Mouse (Mus musculus) liver, embryonic 15.5 days (tissue): ENCODE data around the gene Ccdc13. TPM values are rescaled to one million over a fixed set of nuclear protein-coding genes. Genes with fewer than 3 reads are reported as not detected.
A peak's percentile ranks its signal among the peaks of the same experiment; 100 is the strongest.

Experiments
- ATAC-seq: fragments of 200-750 bp; cut with Nextera tagmentation; 2 replicates; pipeline ENCODE4 v1.8.0; 2017; ENCODE audit warnings: moderate number of reproducible peaks, mild to moderate bottlenecking, moderate library complexity; ENCODE audit not compliant: insufficient read depth
- H3K27ac ChIP-seq: fragments of 300-500 bp; sonication (generic); replicated peaks from 2 replicates; pipeline ENCODE4 v1.5.1; 2015; ENCODE audit warnings: mild to moderate bottlenecking, inconsistent platforms
- H3K27me3 ChIP-seq: fragments of 300-500 bp; sonication (generic); 2 replicates; pipeline ENCODE4 v1.6.1; 2015; ENCODE audit warnings: mild to moderate bottlenecking, inconsistent platforms
- H3K36me3 ChIP-seq: fragments of 300-500 bp; sonication (generic); replicated peaks from 2 replicates; pipeline ENCODE4 v1.6.1; 2015; ENCODE audit warnings: moderate library complexity, mild to moderate bottlenecking, inconsistent platforms
- H3K4me1 ChIP-seq: fragments of 300-500 bp; sonication (generic); replicated peaks from 2 replicates; pipeline ENCODE4 v1.6.1; 2015; ENCODE audit warnings: inconsistent platforms
- H3K4me2 ChIP-seq: fragments of 300-500 bp; sonication (generic); 2 replicates; pipeline ENCODE4 v1.6.1; 2015; ENCODE audit warnings: moderate library complexity, mild to moderate bottlenecking, inconsistent platforms
- H3K4me3 ChIP-seq: fragments of 300-500 bp; sonication (generic); replicated peaks from 2 replicates; pipeline ENCODE4 v1.5.1; 2015; ENCODE audit warnings: mild to moderate bottlenecking, inconsistent platforms
- H3K9ac ChIP-seq: fragments of 300-500 bp; sonication (generic); 2 replicates; pipeline ENCODE4 v1.6.1; 2015; ENCODE audit warnings: moderate library complexity, mild to moderate bottlenecking, inconsistent platforms
- H3K9me3 ChIP-seq: fragments of 300-500 bp; sonication (generic); replicated peaks from 2 replicates; pipeline ENCODE4 v1.6.1; 2016; ENCODE audit warnings: inconsistent platforms
- WGBS: fragments of 180-500 bp; shearing (Covaris S2); methylation state at CpG from one replicate; pipeline ENCODE4 v1.1.7; 2015; ENCODE audit warnings: mixed read lengths; ENCODE audit not compliant: insufficient replicate concordance; 5-methylcytosine and 5-hydroxymethylcytosine counted together
- polyA plus RNA-seq: library from polyadenylated mRNA; unstranded; fragments of >200 nt; fragmentation: Nextera tagmentation; extraction: Ambion mirVana; gene quantifications from 2 replicates; pipeline ENCODE4 v1.2.1, GENCODE M21; 2015

The Ccdc13 gene
- polyA plus RNA-seq, 1 experiment from 2014 or later: not detected

GRCm38 (mm10) chr9:121759091-121760081 is 79.9 kb downstream of the Ccdc13 start, which contains the start of gene Zfp651:
TSS of gene Zfp651 (plus strand) at chr9:121759330.
- Histone ChIP-seq H3K4me2 (peak within 1 kb of the TSS; percentile 70), H3K27me3 (peaks cover 47% of the 10 kb centered on the region), H3K36me3 (peaks cover 24% of the 10 kb centered on the region), H3K27ac (peak within 1 kb of the TSS; percentile 51; the same call in 1 of the 2 replicates), H3K9ac (peak within 1 kb of the TSS; percentile 43), H3K4me1 (peaks cover 25% of the 10 kb centered on the region; the same call in 1 of the 2 replicates), H3K9me3 (no peaks in the 10 kb centered on the region), H3K4me3 (peak within 1 kb of the TSS; percentile 58)
- WGBS: 2% methylated on average over 92 of the region's 97 CpGs
- peak; percentile 44 for ATAC-seq

DNA sequence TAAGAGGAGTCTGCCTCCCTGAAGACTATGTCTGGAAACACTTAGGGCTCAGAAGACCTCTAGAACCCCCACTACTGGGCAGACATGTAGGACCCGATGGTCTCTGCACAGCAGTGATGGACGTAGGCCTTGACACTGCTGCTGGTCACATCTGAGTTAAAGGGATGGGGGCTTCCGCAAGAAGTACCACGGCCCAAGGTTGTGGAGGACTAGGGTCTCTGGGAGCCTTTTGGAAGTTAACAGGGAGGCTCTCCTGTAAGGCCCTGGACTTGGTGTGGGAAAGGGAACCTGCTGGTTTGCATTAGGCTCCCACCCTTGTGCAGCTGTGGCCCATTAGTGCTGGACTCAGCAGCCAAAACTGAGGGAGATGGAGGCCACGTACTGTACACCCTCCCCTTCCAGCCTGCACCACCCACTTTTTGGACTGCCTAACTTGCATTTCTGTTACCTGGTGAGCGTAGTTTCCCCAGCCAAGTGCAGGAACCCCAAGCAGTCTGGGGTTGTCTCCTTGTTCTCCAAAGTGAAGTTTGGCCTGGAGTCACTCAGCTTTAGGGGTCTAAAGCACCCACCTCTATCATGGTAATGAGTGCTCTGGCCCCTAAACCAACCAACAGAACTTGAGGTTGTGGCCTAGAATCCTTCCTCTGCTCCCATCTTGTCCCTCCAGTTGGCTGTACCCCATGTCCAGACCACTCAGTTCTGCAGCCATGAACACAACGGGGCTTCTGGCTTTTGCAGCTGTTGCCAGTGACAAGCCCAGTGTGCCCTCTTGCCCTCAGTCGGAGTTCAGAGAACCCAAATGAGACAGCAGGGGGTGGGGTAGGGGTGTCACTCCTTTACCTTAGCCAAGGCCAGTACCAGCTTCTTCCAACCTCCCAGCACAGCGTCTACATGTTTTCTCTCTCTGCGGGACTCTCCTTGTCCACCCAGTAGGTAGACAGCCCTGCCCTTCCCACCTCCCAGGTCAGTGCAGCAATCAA is 81.1 kb downstream of the Ccdc13 start:
- no peak overlapping the region for H3K4me3 ChIP-seq
- 0 out of 2 replicates have a peak overlapping the region, but pooled peaks have one; percentile 19 for H3K27ac ChIP-seq
- peaks cover 47% of the 10 kb centered on the region for H3K27me3 ChIP-seq
- no peak for ATAC-seq
- H3K36me3 ChIP-seq: peaks cover 36% of the 10 kb centered on the region
- H3K9ac ChIP-seq: no peak overlapping the region
- H3K9me3 ChIP-seq: no peaks in the 10 kb centered on the region
- H3K4me1 ChIP-seq: peaks cover 25% of the 10 kb centered on the region; the same call in 1 of the 2 replicates
- WGBS: 49% methylated on average over 10 of the region's 10 CpGs
- peak overlapping the region; percentile 70; the same call in 1 of the 2 replicates for H3K4me2 ChIP-seq

DNA sequence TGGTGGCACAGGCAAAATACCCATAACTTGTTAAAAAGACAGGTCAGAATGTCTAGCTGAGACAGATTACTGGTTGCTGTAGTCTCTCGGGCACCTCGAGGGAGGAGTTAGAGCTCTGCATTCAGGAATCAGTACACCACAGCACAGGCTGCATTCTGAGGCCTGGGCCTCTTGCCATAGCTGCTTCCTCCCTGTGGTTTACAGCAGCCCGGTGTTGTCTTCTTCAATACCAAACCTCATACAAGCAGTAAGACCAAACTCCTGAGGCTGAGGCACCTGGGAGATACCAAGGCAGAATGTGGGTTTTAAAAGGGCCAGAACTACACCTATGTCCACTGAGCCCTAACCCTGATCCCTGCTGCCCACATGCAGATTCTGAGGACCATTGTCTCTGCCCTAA is 81.8 kb downstream of the Ccdc13 start:
- H3K9ac ChIP-seq: no peak overlapping the region
- H3K4me1 ChIP-seq: peaks cover 25% of the 10 kb centered on the region; the same call in 1 of the 2 replicates
- H3K4me2 ChIP-seq: no peak overlapping the region
- WGBS: 15% methylated on average over 3 of the region's 3 CpGs
- no peak for ATAC-seq
- no peak overlapping the region for H3K4me3 ChIP-seq
- no peak overlapping the region for H3K27ac ChIP-seq
- peaks cover 47% of the 10 kb centered on the region for H3K27me3 ChIP-seq
- no peaks in the 10 kb centered on the region for H3K9me3 ChIP-seq
- peaks cover 41% of the 10 kb centered on the region for H3K36me3 ChIP-seq

DNA sequence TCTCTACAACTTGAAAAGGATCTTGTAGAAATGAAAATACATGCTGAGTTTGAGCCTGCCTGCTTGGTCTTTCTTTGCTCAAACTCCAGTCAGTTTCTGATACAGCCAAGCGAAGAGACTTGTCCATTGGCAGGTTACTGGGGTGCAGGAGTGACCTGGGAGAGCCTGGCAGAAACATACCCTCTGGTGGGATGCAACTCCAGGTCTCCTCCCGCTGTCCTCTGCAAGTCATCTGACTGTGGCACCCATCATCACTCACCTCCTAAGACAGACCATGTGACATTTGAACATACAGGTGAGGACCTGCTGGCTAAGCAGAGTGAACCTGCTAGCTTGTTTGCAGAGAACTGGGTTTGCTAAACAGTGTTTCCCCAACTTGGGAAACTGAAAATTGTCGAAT is 82.5 kb downstream of the Ccdc13 start:
- Histone ChIP-seq H3K27me3 (peaks cover 42% of the 10 kb centered on the region), H3K27ac (no peak overlapping the region), H3K4me1 (peaks cover 25% of the 10 kb centered on the region; the same call in 1 of the 2 replicates), H3K4me2 (no peak overlapping the region), H3K36me3 (peaks cover 47% of the 10 kb centered on the region), H3K4me3 (no peak overlapping the region), H3K9me3 (no peaks in the 10 kb centered on the region), H3K9ac (no peak overlapping the region)
- WGBS: 68% methylated on average over 3 of the region's 3 CpGs
- ATAC-seq: no peak

GRCm38 (mm10) chr9:121754624-121755023 is 84.6 kb downstream of the Ccdc13 start:
- peaks cover 69% of the 10 kb centered on the region for H3K36me3 ChIP-seq
- ATAC-seq: no peak

DNA sequence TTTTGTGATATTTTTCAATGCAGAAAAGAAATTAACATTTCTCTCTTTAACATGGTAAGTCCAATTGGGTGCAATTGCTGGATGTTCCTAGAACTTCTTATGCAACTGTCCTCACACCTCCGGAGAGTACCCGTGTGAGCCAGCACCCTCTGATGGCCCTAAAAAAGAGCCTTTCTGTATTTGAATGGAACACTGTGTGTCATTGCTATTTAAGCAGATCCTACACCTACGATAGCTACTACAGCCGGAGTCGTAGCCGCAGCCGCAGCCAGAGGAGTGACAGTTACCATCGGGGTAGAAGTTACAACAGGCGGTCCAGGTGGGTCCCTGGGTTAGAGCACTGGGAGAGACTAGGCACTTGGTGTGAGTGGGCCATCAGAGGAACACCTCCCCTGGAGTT is 86.5 kb downstream of the Ccdc13 start:
- Histone ChIP-seq H3K9ac (no peak overlapping the region), H3K9me3 (no peaks in the 10 kb centered on the region), H3K36me3 (peaks cover 87% of the 10 kb centered on the region), H3K27me3 (peaks cover 1% of the 10 kb centered on the region), H3K4me1 (no peaks in the 10 kb centered on the region), H3K4me2 (no peak overlapping the region), H3K27ac (no peak overlapping the region), H3K4me3 (no peak overlapping the region)
- WGBS: 90% methylated on average over 9 of the region's 9 CpGs
- no peak for ATAC-seq

More at GRCm38 (mm10) chr9:121754624-121755023, 84.6 kb downstream of the Ccdc13 start:
- no peak overlapping the region for H3K4me2 ChIP-seq
- no peak overlapping the region for H3K9ac ChIP-seq
- peaks cover 15% of the 10 kb centered on the region; the same call in 1 of the 2 replicates for H3K4me1 ChIP-seq
- peaks cover 20% of the 10 kb centered on the region for H3K27me3 ChIP-seq
- 76% methylated on average over 3 of the region's 3 CpGs for WGBS
- H3K27ac ChIP-seq: no peak overlapping the region
- no peaks in the 10 kb centered on the region for H3K9me3 ChIP-seq
- H3K4me3 ChIP-seq: no peak overlapping the region

Other genes starting within 250 kb of the Ccdc13 start
- gene Lyzl4, start 197.4 kb downstream of the Ccdc13 start, polyA plus RNA-seq: 0.20 TPM in 1 of 2 replicates, not detected in the other
- 0.41 and 0.69 TPM in 2 replicates for gene Vipr1, start 196.7 kb downstream of the Ccdc13 start, polyA plus RNA-seq
- 3.3 and 3.6 TPM in 2 replicates for gene Sec22c, start 134.0 kb downstream of the Ccdc13 start, polyA plus RNA-seq
- 55.3 TPM in 2 replicates for gene Ss18l2, start 129.1 kb downstream of the Ccdc13 start, polyA plus RNA-seq
- 23.0 and 25.2 TPM in 2 replicates for gene Nktr, start 120.3 kb downstream of the Ccdc13 start, polyA plus RNA-seq
- gene Zfp651, start 80.1 kb downstream of the Ccdc13 start, polyA plus RNA-seq: 1.6 and 2.0 TPM in 2 replicates
- gene Klhl40, start 61.9 kb downstream of the Ccdc13 start, polyA plus RNA-seq: 0.67 and 0.98 TPM in 2 replicates
- 0.18 TPM in 2 replicates for gene Hhatl, start 47.0 kb downstream of the Ccdc13 start, polyA plus RNA-seq
- gene Higd1a, start 18.9 kb upstream of the Ccdc13 start, polyA plus RNA-seq: 96.2 and 102 TPM in 2 replicates
- 0.45 and 0.53 TPM in 2 replicates for gene Ackr2, start 58.9 kb upstream of the Ccdc13 start, polyA plus RNA-seq
- 4.4 and 9.5 TPM in 2 replicates for gene Cyp8b1, start 76.8 kb upstream of the Ccdc13 start, polyA plus RNA-seq
- 0.24 and 0.55 TPM in 2 replicates for gene Fam198a, start 111.5 kb upstream of the Ccdc13 start, polyA plus RNA-seq
- 2.9 and 4.2 TPM in 2 replicates for gene Pomgnt2, start 157.6 kb upstream of the Ccdc13 start, polyA plus RNA-seq